Mouse (Mus musculus) left cerebral cortex, adult 11 months (tissue): ENCODE measurements at regions not wholly inside any gene's neighbourhood (a gene's known extent, or its start where the extent isn't known, plus 50 kb on each side); places are given as distances from the start of the nearest gene placed in this dataset.

ENCODE experiments used
- DNase-seq: peaks from one replicate; pipeline ENCODE4 v3.0.0; 2022; ENCODE audit warnings: low spot score

DNA sequence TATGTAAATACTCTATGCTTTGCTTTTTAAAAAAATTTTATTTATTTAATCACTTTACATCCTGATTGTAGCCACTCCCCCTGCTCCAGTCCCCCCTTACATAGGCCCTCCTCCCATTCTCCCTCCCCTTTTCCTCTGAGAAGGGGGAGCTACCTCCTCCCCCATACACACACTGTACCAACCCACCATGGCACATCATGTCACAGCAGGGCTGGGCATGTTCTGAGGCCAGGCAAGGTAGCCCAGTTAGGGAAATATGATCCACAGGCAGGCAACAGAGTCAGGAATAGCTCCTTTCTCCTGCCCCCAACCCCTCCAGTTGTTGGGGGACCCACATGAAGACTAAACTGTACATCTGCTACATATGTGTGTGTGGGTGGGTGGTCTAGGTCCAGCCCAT lies 1130.7 kb upstream of the Gulo start:
- no peak for DNase-seq

DNA sequence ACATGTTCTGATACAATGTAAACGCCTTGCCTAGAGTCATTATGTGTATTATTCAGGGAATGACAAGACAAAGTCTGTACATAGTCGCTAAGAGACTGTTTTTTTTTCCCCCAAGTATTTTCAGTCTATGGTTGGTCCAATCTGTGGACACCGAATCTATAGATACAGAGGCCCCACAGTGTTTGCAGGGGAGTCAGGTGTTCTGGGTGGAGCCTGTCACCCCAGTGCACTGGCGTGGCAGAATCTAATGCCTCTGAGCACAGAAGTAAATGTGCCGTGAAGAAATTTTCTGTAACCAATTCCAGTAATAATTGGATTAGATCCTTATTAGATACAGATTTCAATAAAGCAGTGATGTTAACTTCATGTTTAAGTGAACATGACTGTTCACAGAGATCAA lies 1130.1 kb upstream of the Gulo start:
- no peak for DNase-seq

DNA sequence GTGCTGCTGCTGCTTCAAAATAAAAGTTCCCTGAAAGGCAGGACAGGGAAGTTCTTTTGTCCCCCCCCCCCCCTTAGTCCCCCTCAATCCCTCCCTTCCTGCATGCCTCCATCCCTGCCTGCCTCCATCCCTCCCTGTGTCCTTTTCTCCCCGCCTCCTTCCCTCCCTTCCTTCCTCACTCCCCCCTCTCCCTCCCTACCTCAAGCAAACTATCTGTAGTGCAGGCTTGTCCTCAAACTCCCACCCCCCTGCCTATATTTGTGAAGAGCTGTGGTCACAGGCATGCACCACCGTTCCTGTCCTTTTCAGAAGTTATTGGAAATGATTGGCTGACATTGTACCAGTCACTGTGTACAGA lies 1127.1 kb upstream of the Gulo start:
- no peak for DNase-seq

GRCm38 (mm10) chr14:67135221-67136140 lies 1126.5 kb upstream of the Gulo start:
- DNase-seq, result peak; percentile 76

GRCm38 (mm10) chr14:67133221-67133620 lies 1124.2 kb upstream of the Gulo start:
- DNase-seq, result no peak

DNA sequence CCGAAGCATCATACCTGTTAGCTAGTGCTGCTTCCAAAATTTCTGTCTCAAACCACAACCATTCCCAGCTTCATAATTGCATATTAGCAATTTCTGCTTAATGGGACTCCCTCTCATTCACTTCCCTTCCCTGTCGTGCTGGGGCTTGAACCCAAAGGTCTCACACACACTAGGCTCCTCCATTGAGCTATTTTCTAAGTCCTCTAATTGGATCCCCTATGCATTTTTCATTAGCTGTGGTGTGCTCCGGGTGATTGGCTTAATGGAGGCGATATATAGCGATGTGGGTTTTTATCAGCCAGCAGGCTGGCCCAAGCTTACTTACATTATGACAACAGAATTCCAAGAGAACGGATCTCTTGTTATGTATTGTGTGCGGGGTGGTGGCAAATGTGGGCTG lies 1118.1 kb upstream of the Gulo start:
- DNase-seq, result no peak

GRCm38 (mm10) chr14:67126254-67126653 lies 1117.2 kb upstream of the Gulo start:
- DNase-seq, result no peak

DNA sequence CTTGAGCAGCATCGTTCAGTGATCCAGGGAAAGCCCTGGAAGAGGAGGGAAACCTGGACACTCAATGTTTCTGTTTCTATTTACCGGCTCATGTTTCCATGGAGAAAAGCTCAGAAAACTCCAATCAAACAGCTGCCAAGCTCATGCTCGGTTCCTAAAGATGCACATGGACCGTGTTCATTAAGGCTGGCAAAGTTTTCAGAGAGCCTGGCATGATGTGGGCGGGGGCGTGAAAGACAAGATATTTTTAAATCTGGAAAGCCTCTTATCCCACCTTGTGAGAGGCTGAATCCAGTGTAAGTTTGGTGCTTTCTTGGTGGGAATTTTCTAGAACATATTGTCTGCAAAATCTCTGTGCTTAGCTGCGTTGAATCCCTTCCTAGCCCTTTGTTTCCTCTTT lies 1114.3 kb upstream of the Gulo start:
- DNase-seq, result peak; percentile 70
